Mouse (Mus musculus) cerebral cortex, adult 2 months (tissue): ENCODE data around the gene Cd40.

Source experiments
- WGBS: fragments of 180-500 bp; shearing (Covaris S2); methylation state at CpG from one replicate; pipeline ENCODE4 v1.1.7; 2018; 5-methylcytosine and 5-hydroxymethylcytosine counted together

Gene Cd40

GRCm38 (mm10) chr2:165100749-165101148, 45.3 kb downstream of the Cd40 start:
- WGBS, result 44% methylated on average over 6 of the region's 6 CpGs

- WGBS, result 84% methylated on average over 3 of the region's 3 CpGs
Measured at GRCm38 (mm10) chr2:165102920-165103319, 47.5 kb downstream of the Cd40 start.

GRCm38 (mm10) chr2:165105513-165106079, 50.2 kb downstream of the Cd40 start:
- 56% methylated on average over 16 of the region's 16 CpGs for WGBS

GRCm38 (mm10) chr2:165106585-165106984, 51.2 kb downstream of the Cd40 start:
- WGBS, result 35% methylated on average over 18 of the region's 18 CpGs

GRCm38 (mm10) chr2:165112149-165112548, 56.7 kb downstream of the Cd40 start:
- WGBS, result 4% methylated on average over 54 of the region's 54 CpGs

- 65% methylated on average over 11 of the region's 11 CpGs for WGBS
Measured at GRCm38 (mm10) chr2:165113733-165114132, 58.3 kb downstream of the Cd40 start.

- WGBS, result 51% methylated on average over 9 of the region's 9 CpGs
Measured at GRCm38 (mm10) chr2:165120765-165121164, 65.3 kb downstream of the Cd40 start.

- 36% methylated on average over 10 of the region's 10 CpGs for WGBS
Measured at GRCm38 (mm10) chr2:165121206-165121840, 65.9 kb downstream of the Cd40 start.
